Mouse (Mus musculus): ENCODE results near the gene St6galnac5.

DNA sequence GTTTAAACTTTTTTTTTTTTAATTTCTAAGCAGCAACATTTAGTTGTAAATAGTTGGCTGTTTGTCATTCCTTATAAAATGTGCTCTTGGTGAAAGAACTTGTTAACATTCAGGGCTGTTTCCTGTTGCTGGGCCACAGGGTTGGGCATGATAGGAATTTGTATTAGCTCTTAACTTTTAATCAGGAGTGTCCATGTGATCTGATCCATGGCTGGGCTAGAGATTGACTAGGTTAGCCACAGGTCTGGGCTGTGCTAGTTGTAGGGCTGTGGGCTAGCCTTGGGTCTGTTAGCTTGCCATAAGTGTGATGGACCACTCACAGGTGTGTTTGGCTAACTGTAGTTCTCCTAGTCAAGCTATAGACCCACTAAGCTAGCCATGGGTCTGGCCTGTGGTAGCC lies 138.1 kb downstream of the St6galnac5 start:
- no peak for TF ChIP-seq CTCF (IDR thresholded peaks at IDR 0.05; ENCODE audit: extremely low read depth, insufficient read length, insufficient replicate concordance, low read depth, low read length)
- no peak for TF ChIP-seq POLR2A (IDR thresholded peaks at IDR 0.05; ENCODE audit: low read depth, low read length)

All from small intestine, adult 2 months (tissue).